Mouse (Mus musculus): Measurements from ENCODE around the gene Spef1.

Gene Spef1

GRCm38 (mm10) chr2:131174700-131175099 lies 12.4 kb downstream of the Spef1 start:
- DNase-seq (ENCODE audit: low spot score in 2 of 2), result peak; percentile 75 to 79

- DNase-seq (ENCODE audit: low spot score in 2 of 2), result no peak
Measured at GRCm38 (mm10) chr2:131172322-131172721, 14.8 kb downstream of the Spef1 start.

- DNase-seq (ENCODE audit: low spot score in 2 of 2), result peak; percentile 52 to 54
Measured at GRCm38 (mm10) chr2:131171401-131172104, 15.5 kb downstream of the Spef1 start.

GRCm38 (mm10) chr2:131170936-131171335 lies 16.1 kb downstream of the Spef1 start:
- no peak for DNase-seq (ENCODE audit: low spot score in 2 of 2)

GRCm38 (mm10) chr2:131168914-131169313 lies 18.2 kb downstream of the Spef1 start:
- DNase-seq (ENCODE audit: low spot score in 2 of 2), result no peak

- no peak for DNase-seq (ENCODE audit: low spot score in 2 of 2)
Measured at GRCm38 (mm10) chr2:131167984-131168383, 19.1 kb downstream of the Spef1 start.

GRCm38 (mm10) chr2:131166172-131166571 lies 20.9 kb downstream of the Spef1 start:
- DNase-seq (ENCODE audit: low spot score in 2 of 2), result no peak

- no peak for DNase-seq (ENCODE audit: low spot score in 2 of 2)
Measured at GRCm38 (mm10) chr2:131163924-131164323, 23.2 kb downstream of the Spef1 start.

- DNase-seq (ENCODE audit: low spot score in 2 of 2), result peak in 1 of 2 experiments; percentile 65
Measured at GRCm38 (mm10) chr2:131160671-131161111, 26.4 kb downstream of the Spef1 start.

- peak; percentile 96 to 97 for DNase-seq (ENCODE audit: low spot score in 2 of 2)
Measured at GRCm38 (mm10) chr2:131159938-131160581, 27.0 kb downstream of the Spef1 start, which contains the start of gene 1700037H04Rik. Gene 1700037H04Rik (minus strand): TSS chr2:131160081.

- no peak for DNase-seq (ENCODE audit: low spot score in 2 of 2)
Measured at GRCm38 (mm10) chr2:131159491-131159910, 27.6 kb downstream of the Spef1 start.

- DNase-seq (ENCODE audit: low spot score in 2 of 2), result no peak
Measured at GRCm38 (mm10) chr2:131156987-131157386, 30.1 kb downstream of the Spef1 start.

GRCm38 (mm10) chr2:131154036-131154435 lies 33.0 kb downstream of the Spef1 start:
- no peak for DNase-seq (ENCODE audit: low spot score in 2 of 2)

- no peak for DNase-seq (ENCODE audit: low spot score in 2 of 2)
Measured at GRCm38 (mm10) chr2:131152166-131152730, 34.8 kb downstream of the Spef1 start.

GRCm38 (mm10) chr2:131149254-131149578 lies 37.9 kb downstream of the Spef1 start:
- no peak for DNase-seq (ENCODE audit: low spot score in 2 of 2)

- no peak for DNase-seq (ENCODE audit: low spot score in 2 of 2)
Measured at GRCm38 (mm10) chr2:131148353-131149253, 38.5 kb downstream of the Spef1 start.

- DNase-seq (ENCODE audit: low spot score in 2 of 2), result no peak
Measured at GRCm38 (mm10) chr2:131147043-131147365, 40.1 kb downstream of the Spef1 start.

GRCm38 (mm10) chr2:131146193-131147042 lies 40.7 kb downstream of the Spef1 start:
- DNase-seq (ENCODE audit: low spot score in 2 of 2), result no peak

GRCm38 (mm10) chr2:131145536-131145935 lies 41.5 kb downstream of the Spef1 start:
- no peak for DNase-seq (ENCODE audit: low spot score in 2 of 2)

- DNase-seq (ENCODE audit: low spot score in 2 of 2), result no peak
Measured at GRCm38 (mm10) chr2:131145121-131145520, 42.0 kb downstream of the Spef1 start.
